Mouse (Mus musculus) intestine, postnatal 0 days (tissue): ENCODE results near the gene Gm28845. TPM values are rescaled to one million over a fixed set of nuclear protein-coding genes. Genes with fewer than 3 reads are reported as not detected.

ENCODE experiments used
- ATAC-seq: fragments of 200-750 bp; cut with Nextera tagmentation; 2 replicates; pipeline ENCODE4 v1.8.0; 2017; ENCODE audit warnings: mild to moderate bottlenecking, moderate TSS enrichment, moderate library complexity
- H3K27ac ChIP-seq: fragments of 300-500 bp; sonication (generic); 2 replicates; pipeline ENCODE4 v1.5.1; 2014; ENCODE audit warnings: mild to moderate bottlenecking, low read depth, low read length, moderate library complexity
- H3K27me3 ChIP-seq: fragments of 300-500 bp; sonication (generic); replicated peaks from 2 replicates; pipeline ENCODE4 v1.6.1; 2014; ENCODE audit warnings: low read length, mixed read lengths; ENCODE audit not compliant: control insufficient read depth, insufficient read depth
- H3K36me3 ChIP-seq: fragments of 300-500 bp; sonication (generic); 2 replicates; pipeline ENCODE4 v1.6.1; 2014; ENCODE audit warnings: mild to moderate bottlenecking, moderate library complexity; ENCODE audit not compliant: control insufficient read depth, insufficient read depth
- H3K4me1 ChIP-seq: fragments of 300-500 bp; sonication (generic); replicated peaks from 2 replicates; pipeline ENCODE4 v1.6.1; 2014; ENCODE audit warnings: antibody characterized with exemption, low read length, mixed read lengths; ENCODE audit not compliant: control insufficient read depth, insufficient read depth
- H3K4me2 ChIP-seq: fragments of 300-500 bp; sonication (generic); replicated peaks from 2 replicates; pipeline ENCODE4 v1.6.1; 2014; ENCODE audit warnings: low read depth, mild to moderate bottlenecking, moderate library complexity
- H3K4me3 ChIP-seq: fragments of 300-500 bp; sonication (generic); 2 replicates; pipeline ENCODE4 v1.5.1; 2014; ENCODE audit warnings: low read depth, low read length
- H3K9ac ChIP-seq: fragments of 300-500 bp; sonication (generic); 2 replicates; pipeline ENCODE4 v1.6.1; 2014; ENCODE audit warnings: mild to moderate bottlenecking, low read depth, low read length
- H3K9me3 ChIP-seq: fragments of 300-500 bp; sonication (generic); 2 replicates; pipeline ENCODE4 v1.6.1; 2016; ENCODE audit warnings: mixed run types; ENCODE audit not compliant: control insufficient read depth
- CTCF ChIP-seq: sonication (generic); IDR thresholded peaks from 2 replicates; pipeline ENCODE4 v1.5.1; 2016; ENCODE audit warnings: low read depth, mild to moderate bottlenecking, control low read depth, antibody characterized with exemption, moderate library complexity
- WGBS: fragments of 180-500 bp; shearing (Covaris S2); extraction: QIAGEN DNeasy Blood & Tissue Kit; methylation state at CpG from one replicate; pipeline ENCODE4 v1.1.7; 2014; 5-methylcytosine and 5-hydroxymethylcytosine counted together
- polyA plus RNA-seq: library from polyadenylated mRNA; unstranded; fragments of >200 nt; fragmentation: Nextera tagmentation; extraction: Ambion mirVana; gene quantifications from 2 replicates; pipeline ENCODE4 v1.2.1, GENCODE M21; 2015

Gene Gm28845
- polyA plus RNA-seq, 1 experiment from 2014 or later: not detected

DNA sequence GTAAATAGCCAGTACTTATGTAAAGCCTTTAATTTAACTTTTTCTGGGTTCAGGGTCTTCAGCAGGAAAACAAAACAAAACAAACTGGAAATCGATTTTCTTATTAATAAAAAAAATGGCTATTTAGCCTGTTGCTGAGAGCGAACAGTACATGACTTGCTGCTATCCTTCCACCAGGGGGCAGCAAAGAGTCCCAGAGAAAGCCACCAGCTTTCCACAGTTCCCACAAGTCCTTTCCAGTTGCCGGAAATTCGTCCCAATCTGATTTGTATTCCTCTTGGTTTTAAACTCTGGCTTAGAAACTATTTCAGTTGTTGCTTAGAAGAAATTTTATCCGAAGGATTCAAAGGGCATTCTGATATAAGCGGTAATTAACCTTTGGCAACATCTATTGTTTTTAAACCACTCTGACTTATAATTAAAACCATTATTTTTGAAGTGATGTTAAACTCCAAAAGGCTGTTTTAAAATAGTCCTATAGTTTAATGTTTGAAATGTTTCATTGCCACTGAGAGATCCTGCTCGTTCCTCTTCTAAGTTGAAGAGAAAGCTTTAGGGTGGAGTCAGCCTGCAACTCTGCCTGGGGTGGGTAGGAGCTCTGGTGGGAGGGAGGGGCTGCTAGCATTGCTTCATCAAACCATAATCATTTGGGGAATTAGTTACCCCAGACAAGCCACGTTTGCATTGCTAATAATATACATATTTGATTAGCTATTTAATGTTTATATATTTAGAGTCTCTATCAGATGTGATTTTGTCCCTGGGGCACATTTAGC is 7.1 kb downstream of the Gm28845 start:
- no peaks in the 10 kb centered on the region for H3K4me1 ChIP-seq
- peak overlapping the region; percentile 37 for H3K27ac ChIP-seq
- peak; percentile 65; the same call in 1 of the 2 replicates for ATAC-seq
- TF ChIP-seq CTCF: peak; percentile 92
- H3K9me3 ChIP-seq: no peaks in the 10 kb centered on the region
- no peaks in the 10 kb centered on the region for H3K27me3 ChIP-seq
- no peak overlapping the region for H3K9ac ChIP-seq
- H3K4me2 ChIP-seq: peak overlapping the region; percentile 37; the same call in 1 of the 2 replicates
- H3K4me3 ChIP-seq: no peak overlapping the region
- H3K36me3 ChIP-seq: no peaks in the 10 kb centered on the region
- WGBS: 7% methylated on average over 8 of the region's 8 CpGs

GRCm38 (mm10) chr1:65109756-65110435 is 9.5 kb downstream of the Gm28845 start:
- WGBS: 67% methylated on average over 25 of the region's 25 CpGs
- Histone ChIP-seq H3K4me3 (no peak overlapping the region), H3K9me3 (no peaks in the 10 kb centered on the region), H3K9ac (no peak overlapping the region), H3K4me2 (no peak overlapping the region), H3K27me3 (no peaks in the 10 kb centered on the region), H3K36me3 (no peaks in the 10 kb centered on the region), H3K4me1 (no peaks in the 10 kb centered on the region), H3K27ac (no peak overlapping the region)
- no peak for ATAC-seq
- no peak for TF ChIP-seq CTCF

- no peak for TF ChIP-seq CTCF
- H3K9me3 ChIP-seq: no peaks in the 10 kb centered on the region
- 89% methylated on average over 8 of the region's 8 CpGs for WGBS
- no peak for ATAC-seq
- H3K4me2 ChIP-seq: no peak overlapping the region
- no peaks in the 10 kb centered on the region for H3K36me3 ChIP-seq
- H3K4me1 ChIP-seq: no peaks in the 10 kb centered on the region
- H3K27me3 ChIP-seq: no peaks in the 10 kb centered on the region
- no peak overlapping the region for H3K27ac ChIP-seq
- H3K4me3 ChIP-seq: no peak overlapping the region
- no peak overlapping the region for H3K9ac ChIP-seq
Measured at GRCm38 (mm10) chr1:65109196-65109595, 10.2 kb downstream of the Gm28845 start.

DNA sequence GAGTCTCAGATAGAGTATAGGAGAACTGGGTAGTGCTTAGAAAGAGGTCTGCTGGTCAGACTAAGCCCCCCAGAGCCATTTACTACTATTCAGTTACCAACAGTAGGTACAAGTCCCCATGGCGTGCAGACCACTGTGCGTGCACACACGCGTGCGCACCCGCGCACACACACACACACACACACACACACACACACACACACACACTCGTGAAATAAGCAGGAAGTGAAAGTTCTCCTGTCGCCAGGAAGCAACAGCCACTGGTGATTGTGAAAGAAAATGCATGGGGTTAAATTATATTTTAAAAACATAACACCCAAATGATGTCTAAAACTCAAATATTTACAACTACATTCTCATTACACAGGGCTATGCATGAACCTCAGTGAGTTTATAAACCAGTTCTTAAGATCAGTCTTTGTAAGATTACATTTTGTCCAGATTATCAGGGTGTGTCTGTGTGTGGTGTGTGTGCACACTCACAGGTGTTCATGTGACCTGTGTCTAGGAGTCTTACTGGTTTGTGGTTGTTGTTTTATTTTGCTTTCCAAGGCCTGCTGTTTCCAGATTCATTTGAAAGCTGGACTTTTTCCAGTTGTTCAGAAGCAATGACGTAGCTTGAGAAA is 11.6 kb downstream of the Gm28845 start:
- Histone ChIP-seq H3K9me3 (no peaks in the 10 kb centered on the region), H3K4me1 (no peaks in the 10 kb centered on the region), H3K36me3 (no peaks in the 10 kb centered on the region), H3K4me2 (no peak overlapping the region), H3K27me3 (no peaks in the 10 kb centered on the region), H3K4me3 (no peak overlapping the region), H3K27ac (no peak overlapping the region), H3K9ac (no peak overlapping the region)
- TF ChIP-seq CTCF: no peak
- WGBS: 82% methylated on average over 10 of the region's 10 CpGs
- no peak for ATAC-seq

DNA sequence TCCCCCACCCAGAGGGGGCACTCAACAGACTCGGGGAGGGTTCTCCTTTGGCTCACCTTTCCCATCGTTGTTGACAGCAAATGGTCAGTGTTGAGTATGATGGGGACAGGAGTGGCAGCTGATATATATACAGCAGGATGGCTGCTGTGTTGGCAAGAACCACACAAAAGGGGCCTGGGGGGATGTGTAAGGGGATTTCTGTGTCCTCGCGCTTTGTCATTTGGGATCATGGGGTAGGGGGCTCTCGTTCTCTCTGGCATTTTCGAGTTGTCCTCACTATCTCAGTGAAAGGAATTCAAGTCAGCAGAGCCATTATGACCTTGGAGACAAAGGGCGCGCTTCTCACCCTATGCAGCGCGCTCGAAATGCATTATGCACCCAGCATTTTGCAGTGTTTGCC is 16.1 kb downstream of the Gm28845 start, which contains the start of gene Cryga:
Gene Cryga, minus strand, starts transcription at position 101 of the 400 bp plus-strand sequence.
- 91% methylated on average over 11 of the region's 11 CpGs for WGBS
- H3K27ac ChIP-seq: no peak within 1 kb of the TSS
- no peak within 1 kb of the TSS for H3K4me3 ChIP-seq
- H3K9ac ChIP-seq: no peak within 1 kb of the TSS
- H3K4me1 ChIP-seq: no peaks in the 10 kb centered on the region
- no peaks in the 10 kb centered on the region for H3K36me3 ChIP-seq
- H3K27me3 ChIP-seq: no peaks in the 10 kb centered on the region
- ATAC-seq: no peak
- no peaks in the 10 kb centered on the region for H3K9me3 ChIP-seq
- TF ChIP-seq CTCF: no peak
- no peak within 1 kb of the TSS for H3K4me2 ChIP-seq

DNA sequence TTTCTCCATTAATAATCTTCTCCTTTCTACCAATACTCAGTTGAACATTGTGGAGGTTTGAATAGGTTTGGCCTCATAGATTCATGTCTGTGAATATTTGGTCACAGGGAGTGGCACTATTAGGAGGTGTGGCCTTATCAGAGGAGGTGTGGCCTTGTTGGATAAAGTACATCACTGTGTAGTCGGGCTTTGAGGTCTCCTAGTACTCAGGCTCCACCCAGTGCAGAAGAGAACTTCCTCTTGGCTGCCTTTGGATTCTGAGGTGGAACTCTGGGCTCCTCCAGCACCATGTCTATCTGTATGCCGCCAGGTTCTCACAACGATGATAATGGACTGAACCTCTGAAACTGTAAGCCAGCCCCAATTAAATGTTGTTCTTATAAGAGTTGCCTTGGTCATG is 22.4 kb downstream of the Gm28845 start:
- Histone ChIP-seq H3K27ac (no peak overlapping the region), H3K9ac (no peak overlapping the region), H3K27me3 (no peaks in the 10 kb centered on the region), H3K4me3 (no peak overlapping the region), H3K36me3 (no peaks in the 10 kb centered on the region), H3K4me2 (no peak overlapping the region), H3K9me3 (no peaks in the 10 kb centered on the region), H3K4me1 (no peaks in the 10 kb centered on the region)
- TF ChIP-seq CTCF: no peak
- ATAC-seq: no peak
- 68% methylated on average over 3 of the region's 3 CpGs for WGBS
